Mouse (Mus musculus) lung, adult 2 months (tissue): ENCODE results near the gene Vac14.

Experiments
- CTCF ChIP-seq: fragments of 200-500 bp; IDR thresholded peaks from 2 replicates; pipeline ENCODE4 v1.5.1; 2011; ENCODE audit warnings: mild to moderate bottlenecking, low read length, control low read depth; ENCODE audit not compliant: insufficient read depth
- POLR2A ChIP-seq: fragments of 200-500 bp; IDR thresholded peaks from 2 replicates; pipeline ENCODE4 v1.6.1; 2011; ENCODE audit warnings: low read depth, mild to moderate bottlenecking, control low read depth, low read length, borderline replicate concordance; ENCODE audit errors: extremely low read depth

- TF ChIP-seq CTCF: no peak
- TF ChIP-seq POLR2A: no peak
These were observed 131.9 kb downstream of the Vac14 start for GRCm38 (mm10) chr8:110750269-110750668.
